Mouse (Mus musculus): ENCODE results near the gene St8sia1. TPM values are rescaled to one million over a fixed set of nuclear protein-coding genes. Genes with fewer than 3 reads are reported as not detected.
"Not testable (repeated sequence)": the region's sequence is repeated elsewhere in the genome, so short reads cannot be mapped to it uniquely, and the experiment has no call there.

St8sia1 gene
- polyA plus RNA-seq, 1 experiment from 2014 or later, result 3.7 TPM

DNA sequence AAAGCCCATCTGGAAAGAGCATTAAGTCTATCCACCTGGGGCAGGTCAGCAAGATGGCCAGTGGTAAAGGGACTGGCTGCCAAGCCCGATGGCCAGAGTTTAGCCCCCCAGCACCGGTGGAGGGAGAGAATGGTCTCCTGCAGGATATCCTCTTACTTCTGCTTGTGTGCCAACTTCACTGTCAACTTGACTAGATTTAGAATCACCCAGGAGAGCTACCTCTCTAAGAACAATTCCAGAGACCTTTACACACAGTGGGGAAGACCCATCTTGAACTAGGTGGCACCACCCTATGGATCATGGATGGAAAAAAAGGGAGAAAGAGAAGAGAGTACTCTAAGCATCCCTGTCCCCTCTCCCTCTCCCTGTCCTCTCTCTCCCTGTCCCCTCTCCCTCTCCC is 28.7 kb upstream of the St8sia1 start:
- H3K27me3 ChIP-seq (replicated peaks), result no peaks in the 10 kb centered on the region
- H3K4me2 ChIP-seq, result no peak overlapping the region
- ATAC-seq (ENCODE audit: insufficient number of reproducible peaks, low FRiP score), result no peak
- H3K9me3 ChIP-seq (replicated peaks), result no peaks in the 10 kb centered on the region
- peak overlapping the region; percentile 79 for H3K27ac ChIP-seq (ENCODE audit: poor library complexity, severe bottlenecking)
- WGBS, result 59% methylated on average over 2 of the region's 2 CpGs
- no peaks in the 10 kb centered on the region for H3K36me3 ChIP-seq
- H3K4me1 ChIP-seq (replicated peaks), result peaks cover 36% of the 10 kb centered on the region
- no peak overlapping the region for H3K9ac ChIP-seq
- no peak overlapping the region for H3K4me3 ChIP-seq

- H3K4me3 ChIP-seq, result no peak overlapping the region
- no peak for ATAC-seq (ENCODE audit: insufficient number of reproducible peaks, low FRiP score)
- H3K9ac ChIP-seq, result no peak overlapping the region
- no peaks in the 10 kb centered on the region for H3K27me3 ChIP-seq (replicated peaks)
- H3K4me2 ChIP-seq, result no peak overlapping the region
- H3K36me3 ChIP-seq, result no peaks in the 10 kb centered on the region
- H3K4me1 ChIP-seq (replicated peaks), result peaks cover 36% of the 10 kb centered on the region
- 50% methylated on average over 7 of the region's 7 CpGs for WGBS
- H3K27ac ChIP-seq (ENCODE audit: poor library complexity, severe bottlenecking), result 0 out of 2 replicates have a peak overlapping the region, but pooled peaks have one; percentile 34
- H3K9me3 ChIP-seq (replicated peaks), result no peaks in the 10 kb centered on the region
Observed at GRCm38 (mm10) chr6:142992099-142992498, 27.8 kb upstream of the St8sia1 start.

- H3K9ac ChIP-seq, result no peak overlapping the region
- H3K4me2 ChIP-seq, result no peak overlapping the region
- ATAC-seq (ENCODE audit: insufficient number of reproducible peaks, low FRiP score), result no peak
- H3K36me3 ChIP-seq, result no peaks in the 10 kb centered on the region
- H3K9me3 ChIP-seq (replicated peaks), result no peaks in the 10 kb centered on the region
- H3K4me1 ChIP-seq (replicated peaks), result peaks cover 36% of the 10 kb centered on the region
- no peak overlapping the region for H3K27ac ChIP-seq (ENCODE audit: poor library complexity, severe bottlenecking)
- WGBS, result 40% methylated on average over 7 of the region's 7 CpGs
- no peak overlapping the region for H3K4me3 ChIP-seq
- H3K27me3 ChIP-seq (replicated peaks), result no peaks in the 10 kb centered on the region
Observed at GRCm38 (mm10) chr6:142991391-142992059, 27.3 kb upstream of the St8sia1 start.

GRCm38 (mm10) chr6:142990516-142990915 is 26.3 kb upstream of the St8sia1 start:
- no peaks in the 10 kb centered on the region for H3K27me3 ChIP-seq (replicated peaks)
- WGBS, result 76% methylated on average over 9 of the region's 9 CpGs
- no peak overlapping the region for H3K4me2 ChIP-seq
- peaks cover 34% of the 10 kb centered on the region for H3K4me1 ChIP-seq (replicated peaks)
- H3K4me3 ChIP-seq, result no peak overlapping the region
- no peak overlapping the region for H3K27ac ChIP-seq (ENCODE audit: poor library complexity, severe bottlenecking)
- H3K9me3 ChIP-seq (replicated peaks), result no peaks in the 10 kb centered on the region
- no peak overlapping the region for H3K9ac ChIP-seq
- ATAC-seq (ENCODE audit: insufficient number of reproducible peaks, low FRiP score), result no peak
- H3K36me3 ChIP-seq, result no peaks in the 10 kb centered on the region

- Histone ChIP-seq H3K4me2 (no peak overlapping the region; the same call in 1 of the 2 replicates), H3K9ac (no peak overlapping the region), H3K4me3 (no peak overlapping the region), H3K36me3 (no peaks in the 10 kb centered on the region), H3K4me1 (replicated peaks) (peaks cover 29% of the 10 kb centered on the region), H3K27ac (ENCODE audit: poor library complexity, severe bottlenecking) (no peak overlapping the region), H3K27me3 (replicated peaks) (no peaks in the 10 kb centered on the region), H3K9me3 (replicated peaks) (no peaks in the 10 kb centered on the region)
- no peak for ATAC-seq (ENCODE audit: insufficient number of reproducible peaks, low FRiP score)
- WGBS, result 61% methylated on average over 13 of the region's 13 CpGs
Observed at GRCm38 (mm10) chr6:142989495-142989894, 25.2 kb upstream of the St8sia1 start.

GRCm38 (mm10) chr6:142988753-142989152 is 24.5 kb upstream of the St8sia1 start:
- no peak for ATAC-seq (ENCODE audit: insufficient number of reproducible peaks, low FRiP score)
- Histone ChIP-seq H3K4me1 (replicated peaks) (peaks cover 24% of the 10 kb centered on the region), H3K4me2 (no peak overlapping the region), H3K4me3 (no peak overlapping the region), H3K9ac (no peak overlapping the region), H3K9me3 (replicated peaks) (no peaks in the 10 kb centered on the region), H3K27ac (ENCODE audit: poor library complexity, severe bottlenecking) (no peak overlapping the region), H3K27me3 (replicated peaks) (no peaks in the 10 kb centered on the region), H3K36me3 (no peaks in the 10 kb centered on the region)
- 24% methylated on average over 10 of the region's 10 CpGs for WGBS

DNA sequence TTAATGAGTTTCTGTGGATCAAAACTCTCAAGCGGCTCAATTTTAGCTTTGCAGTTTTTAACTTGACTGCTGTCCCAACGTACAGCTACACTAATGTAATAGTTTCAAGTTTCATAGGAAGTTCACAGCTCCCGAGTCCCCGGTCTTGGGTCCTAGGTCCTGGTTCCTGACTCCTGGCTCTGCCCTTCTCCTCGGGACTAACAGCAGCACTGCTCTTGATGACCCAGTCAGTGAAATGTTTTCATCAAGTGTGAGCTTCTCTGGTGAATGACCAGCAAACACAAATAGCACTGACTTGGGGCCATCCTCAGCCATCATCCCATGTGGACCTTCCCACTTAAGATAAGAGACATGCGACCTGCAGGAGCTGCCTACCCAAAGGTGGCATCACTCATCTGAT is 24.0 kb upstream of the St8sia1 start:
- H3K27ac ChIP-seq (ENCODE audit: poor library complexity, severe bottlenecking), result no peak overlapping the region
- no peaks in the 10 kb centered on the region for H3K36me3 ChIP-seq
- H3K4me1 ChIP-seq (replicated peaks), result peaks cover 20% of the 10 kb centered on the region
- H3K9me3 ChIP-seq (replicated peaks), result no peaks in the 10 kb centered on the region
- no peak overlapping the region for H3K4me3 ChIP-seq
- no peak overlapping the region for H3K9ac ChIP-seq
- no peaks in the 10 kb centered on the region for H3K27me3 ChIP-seq (replicated peaks)
- no peak for ATAC-seq (ENCODE audit: insufficient number of reproducible peaks, low FRiP score)
- no peak overlapping the region for H3K4me2 ChIP-seq
- 64% methylated on average over 6 of the region's 6 CpGs for WGBS

DNA sequence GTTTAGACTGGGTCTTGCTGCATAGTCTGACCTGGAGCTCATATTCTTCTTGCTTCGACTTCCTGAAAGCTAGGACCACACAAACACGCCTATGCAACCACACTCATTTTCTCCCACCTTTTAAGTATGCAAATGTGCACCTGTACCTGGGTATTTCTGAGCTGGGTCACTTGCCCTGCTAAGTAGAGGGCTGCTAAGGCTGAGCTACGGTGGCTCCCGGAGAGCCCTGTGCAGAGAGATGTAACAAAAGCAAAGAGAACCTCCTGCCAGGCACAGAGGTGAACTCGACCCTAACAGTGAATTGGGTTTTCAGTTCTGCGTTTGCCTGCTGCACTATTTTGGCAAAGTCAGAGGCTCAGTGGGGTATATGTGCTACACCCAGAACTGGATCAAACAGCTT is 23.4 kb upstream of the St8sia1 start:
- 80% methylated on average over 6 of the region's 6 CpGs for WGBS
- no peak overlapping the region for H3K27ac ChIP-seq (ENCODE audit: poor library complexity, severe bottlenecking)
- no peak overlapping the region for H3K4me2 ChIP-seq
- H3K36me3 ChIP-seq, result no peaks in the 10 kb centered on the region
- no peak overlapping the region for H3K9ac ChIP-seq
- H3K4me3 ChIP-seq, result no peak overlapping the region
- no peaks in the 10 kb centered on the region for H3K9me3 ChIP-seq (replicated peaks)
- no peaks in the 10 kb centered on the region for H3K27me3 ChIP-seq (replicated peaks)
- peaks cover 18% of the 10 kb centered on the region for H3K4me1 ChIP-seq (replicated peaks)
- ATAC-seq (ENCODE audit: insufficient number of reproducible peaks, low FRiP score), result no peak

DNA sequence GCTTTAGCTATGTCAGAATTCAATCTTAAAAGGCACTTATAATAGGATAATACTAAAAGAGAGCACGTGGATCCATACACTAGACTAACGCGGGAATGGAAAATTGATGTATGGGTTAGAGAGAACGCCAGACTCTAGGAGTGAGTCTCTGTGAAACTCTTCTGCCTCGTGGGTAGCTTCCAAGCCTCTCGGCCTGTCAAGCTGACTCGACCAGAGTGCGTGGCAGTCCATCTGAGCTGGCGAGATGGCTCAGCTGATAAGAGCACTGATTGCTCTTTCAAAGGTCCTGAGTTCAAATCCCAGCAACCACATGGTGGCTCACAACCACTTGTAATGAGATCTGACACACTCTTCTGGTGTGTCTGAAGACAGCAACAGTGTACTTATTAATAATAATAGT is 22.5 kb upstream of the St8sia1 start:
- H3K4me1 ChIP-seq (replicated peaks), result peaks cover 12% of the 10 kb centered on the region
- H3K4me3 ChIP-seq; H3K9ac ChIP-seq; H3K27me3 ChIP-seq (replicated peaks); H3K9me3 ChIP-seq (replicated peaks); ATAC-seq (ENCODE audit: insufficient number of reproducible peaks, low FRiP score); H3K27ac ChIP-seq (ENCODE audit: poor library complexity, severe bottlenecking); H3K36me3 ChIP-seq; H3K4me2 ChIP-seq: not testable (repeated sequence)
- 81% methylated on average over 9 of the region's 9 CpGs for WGBS

DNA sequence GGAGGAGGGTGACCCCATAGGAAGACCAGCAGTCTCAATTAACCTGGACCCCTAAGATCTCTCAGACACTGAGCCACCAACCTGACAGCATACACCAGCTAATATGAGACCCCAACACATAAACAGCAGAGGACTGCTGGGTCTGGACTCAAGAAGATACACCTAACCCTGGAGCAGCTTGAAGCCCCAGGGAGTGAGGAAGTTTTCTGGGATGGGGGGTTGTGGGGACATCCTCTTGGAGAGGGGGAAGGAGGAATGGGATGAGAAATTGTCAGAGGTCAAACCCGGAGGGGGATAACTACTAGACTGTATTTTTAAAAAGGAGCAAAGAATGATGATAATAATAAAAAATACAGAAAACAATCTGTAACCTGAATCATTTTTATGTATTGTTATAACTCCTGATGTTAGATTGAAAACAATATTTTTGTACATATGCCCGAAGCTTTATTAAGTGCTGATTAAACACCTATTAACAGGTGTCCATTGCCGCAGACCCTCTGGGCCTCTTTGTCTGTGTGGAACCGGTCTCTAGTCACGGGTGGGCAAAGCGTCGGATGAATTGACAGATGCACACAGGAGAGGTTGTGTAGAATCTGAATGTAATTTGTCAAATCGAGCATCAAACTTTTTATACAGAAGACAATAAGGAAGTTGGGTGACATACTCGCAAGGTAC is 21.4 kb upstream of the St8sia1 start:
- H3K27ac ChIP-seq (ENCODE audit: poor library complexity, severe bottlenecking); ATAC-seq (ENCODE audit: insufficient number of reproducible peaks, low FRiP score): not testable (repeated sequence)
- WGBS, result 88% methylated on average over 9 of the region's 9 CpGs

GRCm38 (mm10) chr6:142979665-142980660 is 15.7 kb upstream of the St8sia1 start:
- Histone ChIP-seq H3K4me3 (no peak overlapping the region), H3K9ac (no peak overlapping the region), H3K4me1 (replicated peaks) (peaks cover 11% of the 10 kb centered on the region), H3K9me3 (replicated peaks) (0 out of 2 replicates have a peak, but pooled peaks cover 3% of the 10 kb centered on the region), H3K36me3 (no peaks in the 10 kb centered on the region), H3K27me3 (replicated peaks) (no peaks in the 10 kb centered on the region), H3K27ac (ENCODE audit: poor library complexity, severe bottlenecking) (peak overlapping the region; percentile 57), H3K4me2 (peak overlapping the region; percentile 40)
- ATAC-seq (ENCODE audit: insufficient number of reproducible peaks, low FRiP score), result peak; percentile 69; the same call in 1 of the 2 replicates
- 23% methylated on average over 6 of the region's 6 CpGs for WGBS

More for the DNA sequence above, 21.4 kb upstream of the St8sia1 start:
- H3K4me1 ChIP-seq (replicated peaks); H3K36me3 ChIP-seq; H3K9me3 ChIP-seq (replicated peaks); H3K4me3 ChIP-seq; H3K9ac ChIP-seq; H3K27me3 ChIP-seq (replicated peaks); H3K4me2 ChIP-seq: not testable (repeated sequence)

All from heart, embryonic 12.5 days (tissue).